Mouse (Mus musculus) erythroblast, embryonic 14.5 days (primary cell): ENCODE measurements around the gene Cd47. TPM values are rescaled to one million over a fixed set of nuclear protein-coding genes. Genes with fewer than 3 reads are reported as not detected.

Experiments used
- H3K27me3 ChIP-seq: 2 replicates; pipeline ENCODE4 v1.6.1; 2012; ENCODE audit warnings: inconsistent platforms; ENCODE audit not compliant: control insufficient read depth
- H3K36me3 ChIP-seq: 2 replicates; pipeline ENCODE4 v1.6.1; 2012; ENCODE audit warnings: mild to moderate bottlenecking, inconsistent platforms; ENCODE audit not compliant: control insufficient read depth
- H3K4me1 ChIP-seq: 2 replicates; pipeline ENCODE4 v1.6.1; 2012; ENCODE audit warnings: inconsistent platforms; ENCODE audit not compliant: control insufficient read depth
- H3K4me3 ChIP-seq: replicated peaks from 2 replicates; pipeline ENCODE3; 2012; ENCODE audit warnings: moderate library complexity, mild to moderate bottlenecking, inconsistent platforms
- H3K9me3 ChIP-seq: 2 replicates; pipeline ENCODE4 v1.6.1; 2012; ENCODE audit warnings: low read length, inconsistent platforms, mixed read lengths; ENCODE audit not compliant: control insufficient read depth
- GATA1 ChIP-seq: IDR thresholded peaks from 2 replicates; pipeline ENCODE4 v1.6.1; 2012; ENCODE audit warnings: low read length, inconsistent platforms, mixed read lengths
- TAL1 ChIP-seq: IDR thresholded peaks from 3 replicates; pipeline ENCODE4 v1.6.1; 2012; ENCODE audit warnings: low read length, inconsistent platforms, mixed read lengths
- polyA plus RNA-seq: library from polyadenylated mRNA; stranded (reverse); fragments of >175 nt; gene quantifications from 2 replicates; pipeline ENCODE4 v1.2.3, GENCODE M21; 2012

The Cd47 gene
- polyA plus RNA-seq, 1 experiment, result 22.4 TPM

- no peaks in the 10 kb centered on the region for H3K27me3 ChIP-seq
- H3K4me3 ChIP-seq, result no peak overlapping the region
- TF ChIP-seq GATA1 (no peak; the same call in 1 of the 2 replicates), TAL1 (no peak)
- H3K36me3 ChIP-seq, result peaks cover 9% of the 10 kb centered on the region
- H3K9me3 ChIP-seq, result no peaks in the 10 kb centered on the region
- peaks cover 98% of the 10 kb centered on the region for H3K4me1 ChIP-seq
Observed at GRCm38 (mm10) chr16:49798790-49799189, 1.5 kb upstream of the Cd47 start.

DNA sequence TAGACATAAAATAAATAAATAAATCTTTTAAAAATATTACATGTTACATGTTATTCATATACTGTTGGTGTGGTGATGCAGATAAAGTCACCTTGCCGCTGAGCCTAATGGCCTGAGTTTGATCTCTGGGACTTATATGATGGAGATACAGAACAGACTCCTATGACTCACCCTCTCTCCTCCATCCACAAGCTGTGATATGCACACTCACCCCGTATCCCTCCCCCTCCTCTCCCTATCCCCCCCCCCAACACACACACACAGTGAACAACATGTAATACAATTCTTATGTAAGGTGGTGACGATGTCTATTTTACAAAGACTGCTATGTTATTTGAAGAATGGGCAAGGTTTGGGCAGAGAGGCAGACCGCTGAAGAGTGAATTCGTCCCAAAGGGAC, 663 bp downstream of the Cd47 start:
- TF ChIP-seq TAL1, result no peak
- no peak for TF ChIP-seq GATA1
- Histone ChIP-seq H3K4me3 (peak overlapping the region; percentile 5), H3K9me3 (no peaks in the 10 kb centered on the region), H3K27me3 (no peaks in the 10 kb centered on the region), H3K4me1 (peaks cover 99% of the 10 kb centered on the region), H3K36me3 (peaks cover 9% of the 10 kb centered on the region)

GRCm38 (mm10) chr16:49801399-49801798, 1.1 kb downstream of the Cd47 start:
- no peaks in the 10 kb centered on the region for H3K27me3 ChIP-seq
- H3K9me3 ChIP-seq, result no peaks in the 10 kb centered on the region
- H3K4me3 ChIP-seq, result peak overlapping the region; percentile 5
- TF ChIP-seq GATA1 (no peak), TAL1 (no peak)
- H3K4me1 ChIP-seq, result peaks cover 98% of the 10 kb centered on the region
- H3K36me3 ChIP-seq, result peaks cover 9% of the 10 kb centered on the region

- H3K4me1 ChIP-seq, result peaks cover 97% of the 10 kb centered on the region
- TF ChIP-seq GATA1 (no peak), TAL1 (no peak)
- no peaks in the 10 kb centered on the region for H3K9me3 ChIP-seq
- peaks cover 3% of the 10 kb centered on the region; the same call in 1 of the 2 replicates for H3K36me3 ChIP-seq
- no peak overlapping the region for H3K4me3 ChIP-seq
- H3K27me3 ChIP-seq, result no peaks in the 10 kb centered on the region
Observed at GRCm38 (mm10) chr16:49802993-49803392, 2.7 kb downstream of the Cd47 start.

DNA sequence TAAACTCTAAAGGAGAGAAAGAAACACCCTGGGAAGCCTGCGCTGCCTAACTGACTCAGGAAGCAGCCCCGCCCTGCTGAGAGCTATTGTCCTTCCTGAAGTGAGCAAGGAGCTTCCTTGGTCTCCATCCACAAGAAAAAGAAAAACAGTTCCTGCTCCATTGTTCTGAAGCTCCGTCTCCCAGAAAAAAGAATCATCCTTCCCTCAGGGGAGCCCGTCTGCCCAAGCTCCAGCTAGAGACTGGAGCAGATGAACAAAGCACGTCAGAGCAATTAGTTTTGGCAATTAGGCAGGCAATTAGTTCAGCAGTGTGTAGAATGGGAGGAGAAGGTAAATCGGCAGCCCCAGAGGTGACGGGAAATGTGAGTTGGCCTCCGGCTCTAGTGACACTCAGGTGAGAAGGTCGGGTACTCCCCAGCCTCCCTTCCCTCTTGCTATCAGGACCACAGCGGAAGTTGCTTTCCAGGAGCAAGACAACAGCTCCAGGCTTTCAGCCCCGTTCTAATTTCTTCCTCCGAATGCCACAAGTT, 3.7 kb downstream of the Cd47 start:
- no peak for TF ChIP-seq TAL1
- no peak for TF ChIP-seq GATA1
- peaks cover 94% of the 10 kb centered on the region for H3K4me1 ChIP-seq
- H3K36me3 ChIP-seq, result peaks cover 3% of the 10 kb centered on the region; the same call in 1 of the 2 replicates
- no peaks in the 10 kb centered on the region for H3K27me3 ChIP-seq
- H3K4me3 ChIP-seq, result peak overlapping the region; percentile 60
- no peaks in the 10 kb centered on the region for H3K9me3 ChIP-seq

GRCm38 (mm10) chr16:49806920-49807319, 6.6 kb downstream of the Cd47 start:
- no peaks in the 10 kb centered on the region for H3K36me3 ChIP-seq
- no peaks in the 10 kb centered on the region for H3K9me3 ChIP-seq
- H3K27me3 ChIP-seq, result no peaks in the 10 kb centered on the region
- H3K4me3 ChIP-seq, result no peak overlapping the region
- peaks cover 82% of the 10 kb centered on the region for H3K4me1 ChIP-seq
- TF ChIP-seq TAL1 (no peak), GATA1 (no peak)

- TF ChIP-seq TAL1 (no peak), GATA1 (no peak)
- H3K27me3 ChIP-seq, result no peaks in the 10 kb centered on the region
- H3K4me3 ChIP-seq, result no peak overlapping the region
- H3K36me3 ChIP-seq, result no peaks in the 10 kb centered on the region
- H3K9me3 ChIP-seq, result no peaks in the 10 kb centered on the region
- H3K4me1 ChIP-seq, result peaks cover 77% of the 10 kb centered on the region
Observed at GRCm38 (mm10) chr16:49807419-49807841, 7.1 kb downstream of the Cd47 start.

- Histone ChIP-seq H3K4me1 (peaks cover 72% of the 10 kb centered on the region), H3K27me3 (no peaks in the 10 kb centered on the region), H3K36me3 (no peaks in the 10 kb centered on the region), H3K4me3 (no peak overlapping the region), H3K9me3 (no peaks in the 10 kb centered on the region)
- no peak for TF ChIP-seq TAL1
- no peak for TF ChIP-seq GATA1
Observed at GRCm38 (mm10) chr16:49807862-49808430, 7.6 kb downstream of the Cd47 start.

GRCm38 (mm10) chr16:49811897-49812296, 11.6 kb downstream of the Cd47 start:
- no peak for TF ChIP-seq GATA1
- no peak overlapping the region for H3K4me3 ChIP-seq
- H3K9me3 ChIP-seq, result no peaks in the 10 kb centered on the region
- no peaks in the 10 kb centered on the region for H3K36me3 ChIP-seq
- no peaks in the 10 kb centered on the region for H3K27me3 ChIP-seq
- H3K4me1 ChIP-seq, result peaks cover 51% of the 10 kb centered on the region
